Mouse (Mus musculus) G1E-ER4 (cell line): ENCODE measurements around the gene Tgm4. TPM values are rescaled to one million over a fixed set of nuclear protein-coding genes. Genes with fewer than 3 reads are reported as not detected.

ENCODE experiments used
- GATA1 ChIP-seq: IDR thresholded peaks from one replicate; pipeline ENCODE4 v1.8.0; 2012; ENCODE audit warnings: low read length, inconsistent platforms
- polyA plus RNA-seq: library from polyadenylated mRNA; stranded (reverse); fragments of >175 nt; gene quantifications from 2 replicates; pipeline ENCODE4 v1.2.3, GENCODE M21; 2012

The Tgm4 gene
- not detected in 2 replicates for polyA plus RNA-seq

DNA sequence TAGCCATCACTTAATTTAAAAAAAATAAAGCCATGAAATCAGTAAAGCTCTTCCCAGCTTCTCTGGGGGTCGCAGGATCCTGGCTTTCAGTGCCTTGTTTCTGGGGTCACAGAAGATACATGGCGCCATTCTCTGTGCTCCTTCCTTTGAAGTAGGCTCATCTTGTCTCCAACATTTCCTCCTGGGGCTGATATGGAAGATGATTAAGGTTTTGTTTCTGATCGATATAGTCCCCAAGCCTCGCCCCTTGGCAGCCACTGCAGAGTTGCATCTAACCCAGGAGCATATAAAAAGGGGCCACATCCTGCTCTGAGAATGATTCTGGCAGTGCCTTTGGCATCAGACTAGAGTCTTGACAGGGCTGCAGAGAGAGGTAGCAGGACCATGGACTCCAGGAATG, at the start of gene Tgm4:
Gene Tgm4, plus strand, starts transcription at position 301 of the 400 bp plus-strand sequence.
- no peak for TF ChIP-seq GATA1

DNA sequence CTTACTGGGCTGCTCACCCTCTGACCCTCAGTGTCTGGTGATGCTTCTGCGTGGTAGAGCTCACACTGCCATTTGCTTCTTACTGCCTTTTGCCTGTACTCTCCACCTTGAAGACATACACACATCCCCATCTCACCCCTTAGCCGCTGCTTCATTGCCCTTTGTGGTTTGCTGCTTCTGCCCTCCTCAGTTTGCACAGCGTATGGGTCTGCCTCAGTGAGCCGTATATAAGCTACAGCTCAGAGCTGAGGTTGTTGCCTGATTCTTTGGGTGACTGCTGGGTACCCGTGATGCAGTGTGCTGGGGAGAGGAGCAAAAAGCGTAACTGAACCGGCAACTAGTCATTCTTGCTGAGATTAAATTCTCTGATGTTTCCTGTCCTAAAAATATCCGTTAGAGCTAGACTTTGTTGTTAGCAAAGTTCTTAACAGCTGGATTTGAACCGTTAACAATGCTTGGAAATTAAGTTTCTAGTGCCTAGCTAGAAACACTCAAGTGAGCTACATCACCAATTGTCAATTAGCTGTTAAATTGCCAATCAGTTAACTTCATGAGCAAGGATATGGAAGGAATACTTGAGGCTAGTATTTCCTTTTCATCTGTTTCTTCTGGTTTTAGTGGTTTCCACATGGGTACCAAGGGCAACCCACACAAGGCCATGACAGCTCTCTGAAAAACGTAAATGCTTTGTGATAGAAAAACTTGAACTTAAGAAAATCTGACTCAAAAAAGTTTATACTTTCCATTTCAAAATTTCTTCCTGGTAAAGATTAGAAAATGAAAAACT, 35.9 kb upstream of the Tgm4 start:
- TF ChIP-seq GATA1, result no peak

DNA sequence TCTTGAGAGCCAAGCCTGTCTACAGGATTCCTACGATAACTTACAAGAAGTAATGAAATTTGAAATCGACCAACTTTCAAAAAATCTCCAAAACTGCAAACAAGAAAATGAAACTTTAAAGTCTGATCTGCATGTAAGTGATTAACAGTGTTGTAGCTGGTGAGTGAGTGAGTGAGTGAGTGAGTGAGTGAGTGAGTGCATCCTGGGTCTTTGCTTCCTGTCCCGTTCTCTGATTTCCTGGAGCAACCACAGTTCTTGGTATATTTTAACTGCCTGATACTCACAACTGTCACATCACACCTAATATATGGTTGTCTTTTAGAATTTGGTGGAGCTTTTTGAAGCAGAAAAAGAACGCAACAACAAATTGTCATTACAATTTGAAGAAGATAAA, 35.3 kb upstream of the Tgm4 start:
- no peak for TF ChIP-seq GATA1

- no peak for TF ChIP-seq GATA1
These were observed 29.8 kb upstream of the Tgm4 start for GRCm38 (mm10) chr9:123004718-123005117.

- TF ChIP-seq GATA1, result no peak
These were observed 28.5 kb upstream of the Tgm4 start for GRCm38 (mm10) chr9:123006071-123006470.

GRCm38 (mm10) chr9:123020995-123021631, 13.4 kb upstream of the Tgm4 start, which contains the start of gene Tmem42:
TSS of gene Tmem42 (plus strand) at chr9:123021326.
- no peak for TF ChIP-seq GATA1

DNA sequence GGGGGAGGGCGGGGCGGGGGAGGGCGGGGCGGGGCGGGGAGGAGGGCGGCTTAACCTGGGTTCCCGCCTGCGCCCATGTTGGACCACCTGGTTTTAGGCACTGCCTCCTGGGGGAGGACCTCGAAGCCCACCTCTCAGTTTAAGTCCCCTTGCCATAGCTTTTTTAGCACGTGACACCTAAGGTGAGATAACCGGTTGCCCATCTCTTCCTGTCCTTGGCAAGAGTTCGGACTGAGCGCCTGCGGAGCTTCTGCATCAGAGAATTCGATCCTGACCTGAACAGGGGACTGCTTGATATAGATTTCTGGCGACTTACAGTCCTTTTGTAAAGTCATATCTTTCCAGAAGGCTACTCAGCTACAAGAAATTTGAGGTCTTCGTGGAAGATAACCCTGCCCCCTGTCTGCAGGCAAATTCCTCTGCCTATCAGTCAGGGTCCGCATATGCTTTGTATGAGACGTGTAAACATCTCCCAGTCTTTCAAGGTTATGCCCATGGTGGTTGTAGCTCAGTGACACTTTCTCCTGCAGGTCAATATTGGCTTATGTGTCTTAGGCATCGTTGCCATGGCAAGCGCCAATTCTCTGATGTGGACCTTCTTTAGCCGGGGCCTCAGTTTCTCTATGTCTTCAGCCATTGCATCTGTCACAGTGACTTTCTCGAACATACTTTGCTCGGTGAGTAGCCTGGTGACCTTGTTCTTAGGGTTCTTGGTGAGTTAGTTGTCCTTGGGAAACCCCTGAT, 12.7 kb upstream of the Tgm4 start:
- TF ChIP-seq GATA1, result no peak

DNA sequence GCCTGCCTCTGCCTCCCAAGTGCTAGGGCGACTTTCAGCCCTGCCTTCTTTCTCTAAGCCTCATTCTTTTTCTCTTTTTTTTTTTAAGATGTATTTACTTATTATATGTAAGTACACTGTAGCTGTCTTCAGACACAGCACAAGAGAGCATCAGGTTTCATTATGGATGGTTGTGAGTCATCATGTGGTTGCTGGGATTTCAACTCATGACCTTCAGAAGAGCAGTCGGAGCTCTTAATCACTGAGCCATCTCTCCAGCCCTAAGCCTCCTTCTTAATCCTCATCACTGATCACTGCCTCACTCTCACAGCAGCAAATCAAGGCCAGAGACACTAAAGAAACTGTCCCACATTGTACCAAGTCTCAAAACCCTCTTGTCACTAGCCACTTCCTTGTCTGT, 10.3 kb upstream of the Tgm4 start:
- TF ChIP-seq GATA1, result no peak

GRCm38 (mm10) chr9:123031496-123032246, 2.9 kb upstream of the Tgm4 start:
- no peak for TF ChIP-seq GATA1

DNA sequence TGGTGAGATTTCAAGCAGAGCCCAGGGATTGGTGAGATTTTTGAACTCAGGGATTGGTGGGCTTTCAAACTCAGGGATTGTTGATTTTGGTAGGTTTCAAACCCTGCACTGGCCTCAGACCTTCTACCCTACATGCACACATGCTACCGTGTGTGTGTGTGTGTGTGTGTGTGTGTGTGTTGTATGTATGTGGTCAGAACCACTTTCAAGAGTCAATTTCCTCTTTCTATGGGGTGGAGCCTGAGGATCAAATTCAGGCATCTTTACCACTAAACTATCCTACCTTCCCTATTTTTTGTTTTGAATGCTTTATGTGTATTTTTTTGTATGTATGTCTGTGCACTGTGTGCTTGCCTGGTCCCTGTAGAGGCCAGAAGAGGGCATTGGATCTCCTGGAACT, 13.1 kb downstream of the Tgm4 start:
- no peak for TF ChIP-seq GATA1

DNA sequence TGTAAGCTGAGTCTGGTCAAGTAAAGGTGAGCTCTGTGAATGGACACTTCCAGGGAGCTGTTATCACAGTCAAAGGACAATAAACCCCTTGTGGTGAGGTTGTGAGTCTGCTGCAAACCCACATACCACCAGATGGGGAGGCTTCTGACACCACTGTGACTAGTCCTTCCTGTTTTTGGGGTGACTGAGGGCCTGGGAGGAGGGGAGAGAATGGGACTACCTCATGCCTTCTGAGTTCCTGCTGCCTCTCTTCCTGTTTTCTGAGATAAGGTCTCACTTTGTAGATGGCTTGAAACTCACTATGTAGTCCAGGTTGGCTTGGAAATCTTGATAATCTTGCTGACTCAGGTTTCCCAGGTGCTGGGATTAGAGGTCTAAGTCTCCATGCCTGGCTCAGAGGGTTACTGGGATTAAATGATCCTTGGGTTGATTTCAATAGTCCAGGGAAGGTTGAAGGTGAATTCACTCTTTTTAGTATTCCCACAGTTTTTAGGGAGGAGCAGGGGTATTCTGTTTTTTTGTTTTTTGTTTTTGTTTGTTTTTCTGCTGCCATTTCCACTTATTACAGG, 24.3 kb downstream of the Tgm4 start:
- TF ChIP-seq GATA1, result no peak

GRCm38 (mm10) chr9:123060172-123060571, 25.6 kb downstream of the Tgm4 start:
- TF ChIP-seq GATA1, result no peak

DNA sequence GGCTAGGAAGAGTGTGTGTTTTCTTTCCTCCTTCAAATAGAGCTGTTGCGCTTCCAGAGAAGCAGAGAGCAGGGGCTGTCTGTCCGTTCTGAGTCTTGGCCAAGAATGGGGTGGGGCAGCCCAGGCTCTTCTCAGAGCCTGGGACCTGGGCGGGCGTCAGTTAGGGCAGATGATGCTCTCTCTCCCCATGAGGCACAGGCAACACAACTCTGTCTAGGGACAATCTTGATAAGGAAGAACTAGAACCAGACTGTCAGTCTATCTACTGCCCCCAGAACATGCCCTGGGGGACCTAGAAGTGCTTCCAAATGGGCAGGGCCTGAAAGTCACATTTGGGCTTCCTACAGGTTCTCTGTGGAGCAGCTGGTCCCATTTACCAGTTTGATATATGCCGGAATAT, 44.6 kb downstream of the Tgm4 start:
- TF ChIP-seq GATA1, result no peak

DNA sequence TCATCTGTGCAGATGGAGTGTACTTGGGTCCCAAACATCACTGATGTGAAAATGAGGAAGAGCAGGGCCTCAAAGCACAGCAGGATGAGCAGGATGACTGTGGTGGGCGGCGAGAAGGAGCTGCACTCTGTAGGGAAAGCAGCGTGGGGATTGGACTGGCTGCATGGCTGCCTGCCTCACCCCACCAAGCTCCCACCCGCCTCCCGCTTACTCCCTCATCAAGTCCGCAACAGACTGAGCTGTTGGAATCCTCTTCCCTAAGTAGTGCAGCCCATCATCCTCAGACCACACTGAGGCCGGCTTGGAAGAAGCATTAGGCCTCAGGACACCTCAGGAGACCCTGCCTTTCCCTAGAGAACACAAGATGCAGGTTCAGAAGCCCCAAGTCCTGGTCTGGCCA, 45.8 kb downstream of the Tgm4 start:
- no peak for TF ChIP-seq GATA1

GRCm38 (mm10) chr9:123080796-123081195, 46.3 kb downstream of the Tgm4 start:
- TF ChIP-seq GATA1, result no peak
